Mouse (Mus musculus) ES-E14 (cell line): ENCODE results near the gene Serpina3i. TPM values are rescaled to one million over a fixed set of nuclear protein-coding genes. Genes with fewer than 3 reads are reported as not detected.

ENCODE experiments used
- DNase-seq: peaks from one replicate; pipeline ENCODE4 v3.0.0-alpha.2; 2013; ENCODE audit warnings: low read depth, low spot score
- H3K27ac ChIP-seq: 2 replicates; pipeline ENCODE4 v1.5.1; 2012; ENCODE audit warnings: low read depth, mild to moderate bottlenecking, low read length, moderate library complexity, mixed read lengths; ENCODE audit not compliant: poor library complexity, insufficient read depth, severe bottlenecking
- H3K36me3 ChIP-seq: 2 replicates; pipeline ENCODE4 v1.6.1; 2012; ENCODE audit warnings: mild to moderate bottlenecking, low read length, moderate library complexity, mixed read lengths; ENCODE audit not compliant: control insufficient read depth, poor library complexity, insufficient read depth, severe bottlenecking
- H3K4me1 ChIP-seq, 2 experiments: fragments of 150-350 bp in 1 of 2; sonication (generic) in 1 of 2; 2 replicates each; pipeline ENCODE4 v1.6.1; 2012; ENCODE audit warnings: low read length in 2 of 2, mild to moderate bottlenecking in 1 of 2, mixed read lengths in 1 of 2; ENCODE audit not compliant: control insufficient read depth in 2 of 2, insufficient read depth in 2 of 2, poor library complexity in 1 of 2
- H3K4me3 ChIP-seq, 2 experiments: fragments of 150-350 bp in 1 of 2; sonication (generic) in 1 of 2; 2 replicates each; pipeline ENCODE4 v1.5.1; 2012; ENCODE audit warnings: low read length in 2 of 2, low read depth in 1 of 2, mild to moderate bottlenecking in 1 of 2, mixed read lengths in 1 of 2; ENCODE audit not compliant: insufficient read depth in 1 of 2, poor library complexity in 1 of 2, severe bottlenecking in 1 of 2
- H3K9ac ChIP-seq: 2 replicates; pipeline ENCODE4 v1.6.1; 2012; ENCODE audit warnings: low read depth, mild to moderate bottlenecking, low read length, mixed read lengths; ENCODE audit not compliant: poor library complexity, insufficient read depth, severe bottlenecking
- H3K9me3 ChIP-seq: fragments of 150-350 bp; sonication (generic); 2 replicates; pipeline ENCODE4 v1.6.1; 2012; ENCODE audit warnings: low read depth, mild to moderate bottlenecking, low read length; ENCODE audit not compliant: control insufficient read depth, insufficient read depth
- CHD2 ChIP-seq: IDR thresholded peaks from 2 replicates; pipeline ENCODE4 v1.6.1; 2014; ENCODE audit warnings: mild to moderate bottlenecking, low read depth, low read length, inconsistent platforms
- HCFC1 ChIP-seq: IDR thresholded peaks from 2 replicates; pipeline ENCODE4 v1.6.1; 2012; ENCODE audit warnings: low read length, inconsistent platforms, borderline replicate concordance; ENCODE audit not compliant: insufficient read depth
- MAFK ChIP-seq: IDR thresholded peaks from 2 replicates; pipeline ENCODE4 v1.6.1; 2014; ENCODE audit warnings: mild to moderate bottlenecking, low read depth, low read length, inconsistent platforms; ENCODE audit not compliant: insufficient read depth
- ZC3H11A ChIP-seq: IDR thresholded peaks from 2 replicates; pipeline ENCODE4 v1.6.1; 2012; ENCODE audit warnings: low read depth, mild to moderate bottlenecking, inconsistent platforms, low read length, borderline replicate concordance
- ZNF384 ChIP-seq: IDR thresholded peaks from 2 replicates; pipeline ENCODE4 v1.6.1; 2012; ENCODE audit warnings: low read depth, low read length, inconsistent platforms
- in situ Hi-C, 2 experiments: fragments of 600-800 bp; cut with MboI; formaldehyde crosslinking; loops; one replicate each; pipeline ENCODE4 v1.15.1; 2025; ENCODE audit warnings: low sequenced_read_pairs in 2 of 2, inconsistent platforms in 1 of 2; ENCODE audit not compliant: unreplicated experiment in 2 of 2
- total RNA-seq: library from RNA; depleted of rRNA; stranded (reverse); fragments of 300-350 nt; gene quantifications from 2 replicates; pipeline ENCODE4 v1.2.3, GENCODE M21; 2012

The Serpina3i gene
- total RNA-seq, 1 experiment, result 1.4 TPM

DNA sequence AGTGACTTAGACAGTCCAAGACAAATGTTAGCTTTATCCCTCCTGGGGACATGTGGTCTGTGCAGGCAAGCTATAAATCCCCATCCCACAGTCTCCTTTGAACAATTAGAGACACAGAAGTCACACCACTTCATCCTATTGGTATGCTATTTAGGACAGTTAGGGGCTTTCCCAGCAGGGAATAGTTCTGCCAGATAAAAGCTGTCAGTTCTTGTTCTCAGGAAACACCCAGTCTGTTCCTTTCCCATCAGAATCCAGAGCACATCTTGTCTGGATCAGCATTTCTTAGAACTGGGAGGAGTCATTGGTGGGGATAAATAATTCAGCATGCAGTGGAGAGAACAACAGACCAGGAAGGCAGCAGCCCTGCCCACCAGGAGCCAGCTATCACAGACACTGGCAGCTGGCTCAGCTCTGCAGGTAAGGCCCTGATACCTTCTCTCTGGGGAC is 15.3 kb upstream of the Serpina3i start:
- no peak overlapping the region for H3K9ac ChIP-seq
- no peak overlapping the region for H3K4me3 ChIP-seq
- TF ChIP-seq MAFK (0 out of 2 replicates have a peak, but pooled peaks have one; percentile 53), CHD2 (no peak), ZNF384 (no peak)
- H3K4me1 ChIP-seq, result no peaks in the 10 kb centered on the region; a peak in 2 of 4 replicates
- H3K27ac ChIP-seq, result no peak overlapping the region
- no peaks in the 10 kb centered on the region for H3K36me3 ChIP-seq
- peak; percentile 57 for DNase-seq
- in situ Hi-C loops, result no loop called here
- H3K9me3 ChIP-seq, result no peaks in the 10 kb centered on the region

DNA sequence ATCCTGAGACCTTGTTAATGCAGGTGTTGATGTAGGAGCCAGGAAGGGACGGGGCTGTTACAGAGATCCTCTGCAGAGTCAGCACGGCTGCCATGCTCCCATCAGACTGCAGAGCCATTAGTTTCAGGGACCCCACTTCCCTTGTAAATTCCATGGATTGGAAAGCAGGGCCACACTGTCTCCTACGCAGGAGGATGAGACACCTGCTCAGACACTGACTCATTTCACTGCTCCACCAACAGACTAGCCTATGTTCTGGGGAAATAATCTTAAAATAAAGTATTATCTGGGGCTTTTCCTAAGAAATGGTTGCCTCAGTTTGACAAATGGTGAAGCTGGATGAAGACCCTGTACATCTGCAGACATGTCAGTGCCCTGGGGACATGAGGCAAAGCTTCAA is 14.7 kb upstream of the Serpina3i start:
- Histone ChIP-seq H3K4me3 (no peak overlapping the region), H3K27ac (no peak overlapping the region), H3K9ac (no peak overlapping the region), H3K4me1 (no peaks in the 10 kb centered on the region; a peak in 2 of 4 replicates), H3K36me3 (no peaks in the 10 kb centered on the region), H3K9me3 (no peaks in the 10 kb centered on the region)
- in situ Hi-C loops, result no loop called here
- no peak for DNase-seq
- TF ChIP-seq HCFC1 (no peak), CHD2 (no peak), ZC3H11A (no peak), MAFK (no peak), ZNF384 (no peak)

DNA sequence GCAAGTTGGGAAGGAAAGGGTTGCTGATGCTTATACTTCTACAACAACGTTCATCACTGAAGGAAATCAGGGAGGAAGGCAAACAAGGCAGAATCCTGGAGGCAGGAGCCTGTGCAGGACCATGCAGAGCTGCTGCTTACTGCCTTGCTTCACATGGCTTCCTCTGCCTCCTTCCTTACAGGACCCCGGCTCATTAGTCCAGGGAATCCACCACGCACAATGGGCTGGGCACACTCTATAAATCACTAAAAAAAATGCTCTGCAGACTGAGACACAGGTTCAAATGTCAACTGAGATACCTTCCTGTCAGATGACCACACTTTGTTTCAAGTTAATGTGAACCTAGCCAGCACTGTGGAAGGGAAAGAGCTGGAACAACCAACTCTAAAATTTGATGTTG is 1.9 kb upstream of the Serpina3i start:
- Histone ChIP-seq H3K36me3 (no peaks in the 10 kb centered on the region), H3K9me3 (no peaks in the 10 kb centered on the region; the same call in 1 of the 2 replicates), H3K27ac (no peak overlapping the region), H3K9ac (no peak overlapping the region), H3K4me1 (peaks cover 2 to 5% of the 10 kb centered on the region in 2 experiments; a peak in 2 of 4 replicates), H3K4me3 (no peak overlapping the region)
- TF ChIP-seq ZNF384, result no peak
- TF ChIP-seq CHD2, result no peak
- in situ Hi-C loops, result no loop called here
- no peak for DNase-seq

DNA sequence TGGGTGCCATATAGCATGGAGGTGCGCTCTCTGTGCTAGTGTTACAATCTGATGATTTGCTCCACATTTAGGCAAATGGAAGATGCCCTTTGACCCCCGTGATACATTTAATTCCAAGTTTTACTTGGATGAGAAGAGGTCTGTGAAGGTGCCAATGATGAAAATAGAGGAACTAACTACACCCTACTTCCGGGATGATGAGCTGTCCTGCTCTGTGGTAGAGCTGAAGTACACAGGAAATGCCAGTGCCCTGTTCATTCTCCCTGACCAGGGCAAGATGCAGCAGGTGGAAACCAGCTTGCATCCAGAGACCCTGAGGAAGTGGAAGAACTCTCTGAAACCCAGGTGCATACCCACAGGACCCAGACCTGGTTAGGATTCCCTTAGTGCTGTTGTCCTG is 3.5 kb downstream of the Serpina3i start:
- Histone ChIP-seq H3K4me1 (peaks cover 2 to 5% of the 10 kb centered on the region in 2 experiments; a peak in 2 of 4 replicates), H3K27ac (no peak overlapping the region), H3K36me3 (no peaks in the 10 kb centered on the region), H3K9me3 (no peaks in the 10 kb centered on the region; the same call in 1 of the 2 replicates), H3K4me3 (no peak overlapping the region), H3K9ac (no peak overlapping the region)
- DNase-seq, result no peak
- TF ChIP-seq HCFC1 (no peak), ZC3H11A (no peak), CHD2 (no peak), ZNF384 (no peak), MAFK (no peak)
- in situ Hi-C loops, result no loop called here
